Mouse (Mus musculus): ENCODE data around the gene Nipa1. TPM values are rescaled to one million over a fixed set of nuclear protein-coding genes. Genes with fewer than 3 reads are reported as not detected.

The Nipa1 gene
- 5.9 and 6.7 TPM in 2 replicates for polyA plus RNA-seq (2015; fragmentation: Nextera tagmentation; extraction: Ambion mirVana)

GRCm38 (mm10) chr7:56019930-56020253, at the start of gene Nipa1:
TSS of gene Nipa1 (minus strand) at chr7:56019954.
- 37% methylated on average over 3 of the region's 3 CpGs for WGBS
- no peak for ATAC-seq (ENCODE audit: low read depth)
- H3K4me1 ChIP-seq (replicated peaks; ENCODE audit: control insufficient read depth, insufficient read depth, low read length): 0 out of 2 replicates have a peak, but pooled peaks cover 6% of the 10 kb centered on the region
- H3K4me3 ChIP-seq (ENCODE audit: low read length): peak within 1 kb of the TSS; percentile 70
- peak within 1 kb of the TSS; percentile 51 for H3K27ac ChIP-seq (ENCODE audit: low read length)
- no peaks in the 10 kb centered on the region for H3K27me3 ChIP-seq (ENCODE audit: control insufficient read depth, insufficient read depth, low read depth, low read length)
- peak within 1 kb of the TSS; percentile 76 for H3K4me2 ChIP-seq (ENCODE audit: low read depth, low read length)
- no peaks in the 10 kb centered on the region for H3K36me3 ChIP-seq (ENCODE audit: control insufficient read depth, insufficient read depth, low read length)
- no peaks in the 10 kb centered on the region for H3K9me3 ChIP-seq (ENCODE audit: control insufficient read depth, low read length)
- H3K9ac ChIP-seq (ENCODE audit: low read length): peak within 1 kb of the TSS; percentile 82

GRCm38 (mm10) chr7:56066634-56067033, 46.9 kb upstream of the Nipa1 start:
- no peaks in the 10 kb centered on the region for H3K4me1 ChIP-seq (replicated peaks; ENCODE audit: control insufficient read depth, insufficient read depth, low read length)
- WGBS: 91% methylated on average over 1 of the region's 1 CpGs
- H3K9me3 ChIP-seq (ENCODE audit: control insufficient read depth, low read length): no peaks in the 10 kb centered on the region
- H3K27me3 ChIP-seq (ENCODE audit: control insufficient read depth, insufficient read depth, low read depth, low read length): no peaks in the 10 kb centered on the region
- ATAC-seq (ENCODE audit: low read depth): no peak
- no peak overlapping the region for H3K27ac ChIP-seq (ENCODE audit: low read length)
- H3K36me3 ChIP-seq (ENCODE audit: control insufficient read depth, insufficient read depth, low read length): no peaks in the 10 kb centered on the region
- no peak overlapping the region for H3K4me3 ChIP-seq (ENCODE audit: low read length)
- H3K4me2 ChIP-seq (ENCODE audit: low read depth, low read length): no peak overlapping the region
- no peak overlapping the region for H3K9ac ChIP-seq (ENCODE audit: low read length)

GRCm38 (mm10) chr7:56066136-56066535, 46.4 kb upstream of the Nipa1 start:
- no peak for ATAC-seq (ENCODE audit: low read depth)
- H3K4me2 ChIP-seq (ENCODE audit: low read depth, low read length): no peak overlapping the region
- no peaks in the 10 kb centered on the region for H3K9me3 ChIP-seq (ENCODE audit: control insufficient read depth, low read length)
- no peak overlapping the region for H3K4me3 ChIP-seq (ENCODE audit: low read length)
- H3K9ac ChIP-seq (ENCODE audit: low read length): no peak overlapping the region
- no peak overlapping the region for H3K27ac ChIP-seq (ENCODE audit: low read length)
- H3K36me3 ChIP-seq (ENCODE audit: control insufficient read depth, insufficient read depth, low read length): no peaks in the 10 kb centered on the region
- 59% methylated on average over 2 of the region's 2 CpGs for WGBS
- no peaks in the 10 kb centered on the region for H3K27me3 ChIP-seq (ENCODE audit: control insufficient read depth, insufficient read depth, low read depth, low read length)
- H3K4me1 ChIP-seq (replicated peaks; ENCODE audit: control insufficient read depth, insufficient read depth, low read length): no peaks in the 10 kb centered on the region

GRCm38 (mm10) chr7:56064876-56065275, 45.1 kb upstream of the Nipa1 start:
- Histone ChIP-seq H3K4me1 (replicated peaks; ENCODE audit: control insufficient read depth, insufficient read depth, low read length) (no peaks in the 10 kb centered on the region), H3K27me3 (ENCODE audit: control insufficient read depth, insufficient read depth, low read depth, low read length) (no peaks in the 10 kb centered on the region), H3K36me3 (ENCODE audit: control insufficient read depth, insufficient read depth, low read length) (no peaks in the 10 kb centered on the region), H3K9ac (ENCODE audit: low read length) (no peak overlapping the region), H3K27ac (ENCODE audit: low read length) (no peak overlapping the region), H3K9me3 (ENCODE audit: control insufficient read depth, low read length) (no peaks in the 10 kb centered on the region), H3K4me2 (ENCODE audit: low read depth, low read length) (no peak overlapping the region), H3K4me3 (ENCODE audit: low read length) (no peak overlapping the region)
- 93% methylated on average over 1 of the region's 1 CpGs for WGBS
- no peak for ATAC-seq (ENCODE audit: low read depth)

GRCm38 (mm10) chr7:56055338-56055737, 35.6 kb upstream of the Nipa1 start:
- ATAC-seq (ENCODE audit: low read depth): no peak
- Histone ChIP-seq H3K36me3 (ENCODE audit: control insufficient read depth, insufficient read depth, low read length) (peaks cover 5% of the 10 kb centered on the region; the same call in 1 of the 2 replicates), H3K4me1 (replicated peaks; ENCODE audit: control insufficient read depth, insufficient read depth, low read length) (peaks cover 5% of the 10 kb centered on the region), H3K4me2 (ENCODE audit: low read depth, low read length) (no peak overlapping the region), H3K4me3 (ENCODE audit: low read length) (no peak overlapping the region), H3K27ac (ENCODE audit: low read length) (no peak overlapping the region), H3K9me3 (ENCODE audit: control insufficient read depth, low read length) (no peaks in the 10 kb centered on the region), H3K27me3 (ENCODE audit: control insufficient read depth, insufficient read depth, low read depth, low read length) (no peaks in the 10 kb centered on the region), H3K9ac (ENCODE audit: low read length) (no peak overlapping the region)
- 85% methylated on average over 3 of the region's 3 CpGs for WGBS

- peaks cover 5% of the 10 kb centered on the region; the same call in 1 of the 2 replicates for H3K36me3 ChIP-seq (ENCODE audit: control insufficient read depth, insufficient read depth, low read length)
- H3K9me3 ChIP-seq (ENCODE audit: control insufficient read depth, low read length): no peaks in the 10 kb centered on the region
- no peaks in the 10 kb centered on the region for H3K27me3 ChIP-seq (ENCODE audit: control insufficient read depth, insufficient read depth, low read depth, low read length)
- no peak for ATAC-seq (ENCODE audit: low read depth)
- peaks cover 5% of the 10 kb centered on the region for H3K4me1 ChIP-seq (replicated peaks; ENCODE audit: control insufficient read depth, insufficient read depth, low read length)
- no peak overlapping the region for H3K4me3 ChIP-seq (ENCODE audit: low read length)
- no peak overlapping the region for H3K27ac ChIP-seq (ENCODE audit: low read length)
- no peak overlapping the region for H3K4me2 ChIP-seq (ENCODE audit: low read depth, low read length)
- no peak overlapping the region for H3K9ac ChIP-seq (ENCODE audit: low read length)
Measured at GRCm38 (mm10) chr7:56052996-56053395, 33.2 kb upstream of the Nipa1 start.

GRCm38 (mm10) chr7:56050487-56050911, 30.7 kb upstream of the Nipa1 start:
- WGBS: under 1% methylated on average over 18 of the region's 18 CpGs
- Histone ChIP-seq H3K4me1 (replicated peaks; ENCODE audit: control insufficient read depth, insufficient read depth, low read length) (peaks cover 5% of the 10 kb centered on the region), H3K27me3 (ENCODE audit: control insufficient read depth, insufficient read depth, low read depth, low read length) (no peaks in the 10 kb centered on the region), H3K4me3 (ENCODE audit: low read length) (peak overlapping the region; percentile 89), H3K9ac (ENCODE audit: low read length) (peak overlapping the region; percentile 84), H3K27ac (ENCODE audit: low read length) (peak overlapping the region; percentile 93), H3K4me2 (ENCODE audit: low read depth, low read length) (peak overlapping the region; percentile 67), H3K36me3 (ENCODE audit: control insufficient read depth, insufficient read depth, low read length) (no peaks in the 10 kb centered on the region), H3K9me3 (ENCODE audit: control insufficient read depth, low read length) (no peaks in the 10 kb centered on the region)
- peak; percentile 34 for ATAC-seq (ENCODE audit: low read depth)

GRCm38 (mm10) chr7:56049831-56050321, 30.1 kb upstream of the Nipa1 start, which contains the start of gene Herc2:
TSS of gene Herc2 (plus strand) at chr7:56050196.
- no peaks in the 10 kb centered on the region for H3K9me3 ChIP-seq (ENCODE audit: control insufficient read depth, low read length)
- peak within 1 kb of the TSS; percentile 72 for H3K4me2 ChIP-seq (ENCODE audit: low read depth, low read length)
- peak; percentile 100 for ATAC-seq (ENCODE audit: low read depth)
- no peaks in the 10 kb centered on the region for H3K27me3 ChIP-seq (ENCODE audit: control insufficient read depth, insufficient read depth, low read depth, low read length)
- peak within 1 kb of the TSS; percentile 84 for H3K9ac ChIP-seq (ENCODE audit: low read length)
- H3K4me3 ChIP-seq (ENCODE audit: low read length): peak within 1 kb of the TSS; percentile 89
- peaks cover 5% of the 10 kb centered on the region for H3K4me1 ChIP-seq (replicated peaks; ENCODE audit: control insufficient read depth, insufficient read depth, low read length)
- WGBS: under 1% methylated on average over 46 of the region's 47 CpGs
- H3K27ac ChIP-seq (ENCODE audit: low read length): peak within 1 kb of the TSS; percentile 93
- no peaks in the 10 kb centered on the region for H3K36me3 ChIP-seq (ENCODE audit: control insufficient read depth, insufficient read depth, low read length)

- H3K4me3 ChIP-seq (ENCODE audit: low read length): no peak overlapping the region
- peaks cover 5% of the 10 kb centered on the region for H3K4me1 ChIP-seq (replicated peaks; ENCODE audit: control insufficient read depth, insufficient read depth, low read length)
- 64% methylated on average over 1 of the region's 1 CpGs for WGBS
- H3K36me3 ChIP-seq (ENCODE audit: control insufficient read depth, insufficient read depth, low read length): no peaks in the 10 kb centered on the region
- no peak overlapping the region for H3K27ac ChIP-seq (ENCODE audit: low read length)
- H3K27me3 ChIP-seq (ENCODE audit: control insufficient read depth, insufficient read depth, low read depth, low read length): no peaks in the 10 kb centered on the region
- no peaks in the 10 kb centered on the region for H3K9me3 ChIP-seq (ENCODE audit: control insufficient read depth, low read length)
- ATAC-seq (ENCODE audit: low read depth): no peak
- H3K9ac ChIP-seq (ENCODE audit: low read length): no peak overlapping the region
- no peak overlapping the region for H3K4me2 ChIP-seq (ENCODE audit: low read depth, low read length)
Measured at GRCm38 (mm10) chr7:56047178-56047577, 27.4 kb upstream of the Nipa1 start.

- WGBS: 80% methylated on average over 3 of the region's 3 CpGs
- no peak overlapping the region for H3K27ac ChIP-seq (ENCODE audit: low read length)
- no peaks in the 10 kb centered on the region for H3K4me1 ChIP-seq (replicated peaks; ENCODE audit: control insufficient read depth, insufficient read depth, low read length)
- H3K9ac ChIP-seq (ENCODE audit: low read length): no peak overlapping the region
- no peaks in the 10 kb centered on the region for H3K27me3 ChIP-seq (ENCODE audit: control insufficient read depth, insufficient read depth, low read depth, low read length)
- H3K36me3 ChIP-seq (ENCODE audit: control insufficient read depth, insufficient read depth, low read length): no peaks in the 10 kb centered on the region
- H3K9me3 ChIP-seq (ENCODE audit: control insufficient read depth, low read length): no peaks in the 10 kb centered on the region
- no peak overlapping the region for H3K4me3 ChIP-seq (ENCODE audit: low read length)
- no peak overlapping the region for H3K4me2 ChIP-seq (ENCODE audit: low read depth, low read length)
- no peak for ATAC-seq (ENCODE audit: low read depth)
Measured at GRCm38 (mm10) chr7:56044267-56044629, 24.5 kb upstream of the Nipa1 start.
